Mouse (Mus musculus): Measurements from ENCODE around the gene Tuba1c.

- TF ChIP-seq POLR2A (IDR thresholded peaks at IDR 0.05; ENCODE audit: borderline replicate concordance, extremely low read depth, low read depth, low read length), result no peak
- no peak for TF ChIP-seq CTCF (IDR thresholded peaks at IDR 0.05; ENCODE audit: insufficient read depth, low read length)
Observed at GRCm38 (mm10) chr15:99085997-99086396, 56.3 kb downstream of the Tuba1c start.
